In genomic region chr12:99346982-99347381, GRCm38 (mm10) we compare ENCODE assay signal across 21 mouse cellular contexts.
DNase-seq lines count a peak whose midpoint lies in the region; ATAC-seq and TF ChIP-seq lines count a peak whose summit lies in the region.
"Had no signal": no experiment of that assay in that cellular context is flagged by ENCODE, and none has a peak within 500 bp of the region (broad histone marks: within the 10 kb centered on the region; RNA-seq: fewer than 3 reads in every experiment).

No protein-coding gene starts in this region.

- no peak overlapping the region for H3K4me2 ChIP-seq in lung, postnatal 0 days (replicated peaks; ENCODE audit: low read depth, low read length)
- H3K4me2 ChIP-seq: midbrain, embryonic 12.5 days; neural tube, embryonic 15.5 days had no signal

- H3K27ac ChIP-seq in lung, postnatal 0 days (ENCODE audit: low read length): no peak overlapping the region
- no peak overlapping the region for H3K27ac ChIP-seq in embryonic facial prominence, embryonic 10.5 days (replicated peaks)
- H3K27ac ChIP-seq: kidney, postnatal 0 days; macrophage; neural tube, embryonic 15.5 days had no signal

- WGBS in lung, postnatal 0 days: 63% methylated on average over 3 of the region's 3 CpGs
- 76% methylated on average over 3 of the region's 3 CpGs for WGBS in embryonic facial prominence, embryonic 10.5 days

- H3K4me3 ChIP-seq in lung, postnatal 0 days (ENCODE audit: low read depth, low read length): no peak overlapping the region
- H3K4me3 ChIP-seq in embryonic facial prominence, embryonic 10.5 days: no peak overlapping the region
- H3K4me3 ChIP-seq: erythroblast, embryonic 14.5 days; midbrain, embryonic 12.5 days; myocyte; neural tube, embryonic 15.5 days had no signal

- no peak for TF ChIP-seq EP300 in lung, postnatal 0 days (IDR thresholded peaks at IDR 0.05)

- peak; percentile 23 for ATAC-seq in lung, postnatal 0 days
- ATAC-seq: forebrain, embryonic 14.5 days; inflammation-experienced regulatory T-cells, adult 6 months had no signal

- peaks cover 28% of the 10 kb centered on the region; the same call in 1 of the 2 replicates for H3K4me1 ChIP-seq in lung, postnatal 0 days (ENCODE audit: insufficient read depth, low read depth, low read length)
- peaks cover 71% of the 10 kb centered on the region for H3K4me1 ChIP-seq in embryonic facial prominence, embryonic 10.5 days

- H3K9ac ChIP-seq in lung, postnatal 0 days (replicated peaks; ENCODE audit: low read depth): no peak overlapping the region
- H3K9ac ChIP-seq: midbrain, embryonic 12.5 days; neural tube, embryonic 15.5 days had no signal

- no peaks in the 10 kb centered on the region for H3K27me3 ChIP-seq in lung, postnatal 0 days (replicated peaks; ENCODE audit: insufficient read depth, low read length)
- no peaks in the 10 kb centered on the region for H3K27me3 ChIP-seq in embryonic facial prominence, embryonic 10.5 days (replicated peaks; ENCODE audit: low read depth, poor library complexity, severe bottlenecking)
- H3K27me3 ChIP-seq: midbrain, embryonic 12.5 days; neural tube, embryonic 15.5 days had no signal

- intact Hi-C loops in heart, postnatal 14 days (cut with DNase I): loop anchor here (5.0 kb wide), 1 partner anchor 250 kb away; no protein-coding TSS in a partner anchor
- intact Hi-C loops in heart, postnatal 10 days (cut with DNase I): no loop called here

- H3K9me3 ChIP-seq in lung, postnatal 0 days (ENCODE audit: low read length): no peaks in the 10 kb centered on the region
- no peaks in the 10 kb centered on the region for H3K9me3 ChIP-seq in embryonic facial prominence, embryonic 10.5 days
- H3K9me3 ChIP-seq: midbrain, embryonic 12.5 days; neural tube, embryonic 15.5 days had no signal

- DNase-seq in heart, adult 9 months (ENCODE audit: low spot score in 2 of 2): peak; percentile 34 to 52
- no peak for DNase-seq in heart, postnatal 14 days
- no peak for DNase-seq in lung, postnatal 0 days (ENCODE audit: low spot score)
- no peak for DNase-seq in lung, postnatal 25 days (ENCODE audit: low spot score)
- DNase-seq in heart, postnatal 10 days: peak; percentile 56 to 57
- DNase-seq in embryonic facial prominence, embryonic 10.5 days (ENCODE audit: low spot score): no peak
- DNase-seq in spleen, postnatal 14 days (ENCODE audit: low spot score in 2 of 2): no peak
- DNase-seq: B cell, adult 2 months; cerebellum, postnatal 14 days; layer of hippocampus, postnatal 36 days; liver; right cerebral cortex, postnatal 4 days; thymus, postnatal 4 days had no signal

- TF ChIP-seq CTCF in lung, postnatal 0 days (IDR thresholded peaks at IDR 0.05): no peak

- H3K36me3 ChIP-seq in lung, postnatal 0 days (ENCODE audit: insufficient read depth, low read length): no peaks in the 10 kb centered on the region
- H3K36me3 ChIP-seq in embryonic facial prominence, embryonic 10.5 days (replicated peaks): peaks cover 5% of the 10 kb centered on the region; the same call in 1 of the 2 replicates
- H3K36me3 ChIP-seq: midbrain, embryonic 12.5 days; neural tube, embryonic 15.5 days had no signal

Comparison
In these comparisons a context has a peak if more than half of its experiments do, and no peak if none do; other contexts are left out.
1. DNase-seq: peak in heart, adult 9 months (2 of 2) and heart, postnatal 10 days (2 of 2); none in heart, postnatal 14 days (0 of 2), lung, postnatal 0 days (single experiment), lung, postnatal 25 days (single experiment), embryonic facial prominence, embryonic 10.5 days (single experiment) and spleen, postnatal 14 days (0 of 2).